Mouse (Mus musculus): ENCODE results near the gene Golga7b.

Golga7b gene

DNA sequence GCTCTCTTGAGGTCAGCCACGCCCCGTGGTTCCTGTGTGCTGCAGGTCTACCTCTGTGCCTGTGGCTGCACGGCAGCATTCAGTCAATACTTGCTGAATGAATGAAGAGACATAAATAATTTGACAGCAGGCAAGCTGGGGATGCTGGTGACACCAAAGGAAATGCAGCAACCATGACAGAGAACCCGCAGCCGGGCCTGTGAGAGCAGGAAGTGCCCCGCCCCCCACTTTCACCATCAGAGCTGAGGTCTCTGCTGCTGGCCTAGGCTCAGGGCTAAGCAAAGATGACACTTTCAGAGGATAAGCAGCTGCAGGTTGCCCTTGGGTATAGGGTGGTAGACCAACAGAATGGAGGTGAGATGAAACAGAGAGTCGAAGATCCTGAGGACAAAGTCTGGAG, 58.8 kb downstream of the Golga7b start:
- peak; percentile 28 for DNase-seq

DNA sequence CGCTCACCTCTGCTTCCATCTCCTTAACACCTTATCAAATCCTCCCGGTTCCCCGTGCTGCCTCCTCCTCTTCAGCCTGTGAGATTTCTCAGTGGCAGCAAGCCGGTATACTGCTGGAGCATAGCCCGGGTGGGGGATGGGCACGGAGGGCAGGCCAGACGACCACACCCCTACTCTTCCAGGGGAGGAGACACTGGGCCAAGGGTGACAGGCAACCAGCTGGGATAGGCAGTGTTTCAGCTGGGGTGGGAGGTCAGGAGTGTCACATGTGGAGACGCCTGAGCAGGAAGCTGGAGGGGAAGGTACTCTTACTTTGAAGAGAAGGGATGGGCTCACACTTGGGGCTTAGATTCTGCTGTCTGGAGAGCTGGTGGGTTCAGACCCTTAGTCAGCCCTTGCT, 59.6 kb downstream of the Golga7b start:
- DNase-seq, result peak; percentile 14

DNA sequence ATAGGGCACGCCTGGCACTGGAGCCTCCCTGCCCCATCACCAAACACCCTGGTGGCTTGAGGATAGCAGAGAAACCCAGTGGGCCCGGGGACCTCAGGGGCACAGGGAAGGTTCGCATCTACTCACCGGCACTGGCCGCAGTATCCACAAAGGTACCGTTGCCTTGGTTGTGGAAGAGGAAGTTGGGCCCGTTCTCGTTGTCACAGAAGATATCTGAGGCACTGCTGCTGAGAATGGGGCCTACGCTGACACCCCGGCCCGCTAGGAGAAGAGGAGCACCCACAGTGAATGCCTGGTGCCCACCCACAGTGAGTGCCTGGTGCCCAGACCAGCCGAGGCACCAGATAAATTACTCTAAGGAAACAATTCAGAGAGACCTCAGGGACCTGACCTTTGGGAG, 61.6 kb downstream of the Golga7b start:
- DNase-seq, result no peak

DNA sequence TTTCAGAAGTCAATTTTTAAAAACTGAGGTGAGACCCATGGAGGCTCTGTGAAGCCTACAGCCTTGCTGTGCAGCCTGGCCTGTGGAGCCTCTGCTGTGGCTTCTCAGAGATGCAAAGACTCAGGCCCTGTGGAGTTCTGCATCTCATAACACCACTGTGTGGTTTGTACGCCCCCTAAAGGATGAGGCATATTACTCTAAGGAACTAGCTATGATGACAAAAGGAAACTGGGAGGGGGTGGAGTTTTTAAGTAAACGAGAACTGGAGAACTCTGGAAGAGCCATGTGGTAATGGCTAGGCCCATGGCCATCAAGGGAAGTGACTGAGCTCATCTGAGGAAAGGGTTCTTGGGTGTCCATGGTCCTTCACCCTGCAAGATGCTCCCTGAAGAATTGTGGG, 64.0 kb downstream of the Golga7b start:
- no peak for DNase-seq

DNA sequence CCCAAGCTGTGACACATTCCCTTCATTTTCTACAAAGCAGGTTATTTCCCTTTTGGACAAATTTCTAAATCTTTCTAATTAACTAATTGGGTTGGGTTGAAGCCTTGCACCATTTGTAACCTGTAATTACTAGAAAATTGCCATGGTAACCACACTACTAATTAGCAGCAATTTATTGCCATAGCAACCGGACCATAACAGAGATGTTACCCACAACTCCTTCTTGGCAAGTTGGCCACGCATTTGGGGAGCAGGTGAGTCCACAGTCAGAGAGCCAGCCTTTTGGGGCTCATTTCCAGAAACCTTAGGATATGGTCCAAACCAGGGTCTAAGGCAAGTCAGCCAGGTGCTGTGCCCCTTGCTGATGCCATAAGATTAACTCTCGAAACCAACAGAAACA, 64.8 kb downstream of the Golga7b start:
- no peak for DNase-seq

DNA sequence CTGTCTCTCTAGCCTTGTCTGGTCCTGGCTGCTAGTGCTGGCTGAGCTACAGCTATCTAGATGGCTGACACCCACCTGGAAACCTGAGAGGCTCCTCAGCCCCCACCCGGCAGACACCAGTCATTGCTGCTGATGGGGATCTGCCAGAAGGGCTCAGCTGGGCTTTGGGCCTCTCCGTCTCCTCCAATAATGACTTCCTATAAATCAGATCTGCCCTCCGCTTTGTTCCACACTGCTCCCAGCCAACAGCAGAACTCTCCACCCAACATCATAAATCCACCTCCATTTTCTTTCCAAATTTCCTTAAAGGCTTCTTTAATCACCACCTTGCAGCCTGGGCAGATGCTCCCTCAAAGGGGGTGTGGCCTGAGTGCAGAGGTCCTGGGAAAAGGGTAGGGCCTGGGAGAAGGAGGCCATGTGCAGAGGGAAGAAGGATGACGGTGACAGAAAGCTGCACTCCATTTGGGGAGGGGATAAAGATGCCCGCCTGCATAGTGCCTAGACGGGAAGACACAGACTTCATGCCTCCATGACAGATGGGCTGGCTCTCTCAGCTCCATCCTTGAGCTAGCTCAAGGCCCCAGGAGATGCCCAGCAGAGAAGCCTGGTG, 67.8 kb downstream of the Golga7b start:
- no peak for DNase-seq

DNA sequence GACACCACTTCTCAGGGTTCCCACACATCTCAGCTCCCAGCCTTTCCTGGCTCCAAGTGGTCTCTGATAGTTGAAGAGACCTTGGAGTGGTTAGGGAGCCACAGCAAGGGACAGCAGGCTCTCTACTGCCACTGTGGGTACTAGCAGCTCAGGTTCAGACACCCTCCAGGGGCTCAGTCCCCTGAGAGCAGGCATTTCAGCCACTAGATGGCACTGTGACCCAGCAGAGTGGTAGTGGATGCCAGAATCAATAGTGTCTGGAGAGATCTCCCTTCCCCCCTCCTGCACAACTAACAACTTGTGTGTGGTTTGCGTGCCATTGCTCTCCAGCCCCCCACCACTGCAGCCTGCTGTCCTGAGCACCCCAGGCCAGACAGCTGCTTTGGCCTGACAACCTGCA, 68.5 kb downstream of the Golga7b start:
- DNase-seq, result peak; percentile 66

DNA sequence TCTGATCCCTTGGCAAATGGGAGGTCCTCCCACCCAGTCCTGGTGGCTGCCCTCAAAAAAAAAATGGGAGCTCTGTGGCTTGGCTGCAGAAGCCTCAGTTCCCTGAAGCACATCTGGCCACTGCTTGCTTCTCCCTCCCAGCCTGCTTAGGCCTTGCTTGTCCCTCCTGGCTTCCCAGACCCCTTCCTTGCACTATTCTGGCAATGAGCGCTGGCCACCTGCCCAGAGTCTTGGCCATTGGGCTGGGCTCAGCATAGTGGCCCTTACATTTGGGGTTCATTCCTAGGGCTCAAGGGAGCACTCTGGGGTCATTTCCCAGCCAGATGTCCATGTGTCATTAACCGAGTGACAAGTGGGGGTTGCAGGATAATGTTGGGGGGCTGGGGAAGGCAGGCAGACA, 69.2 kb downstream of the Golga7b start:
- no peak for DNase-seq

DNA sequence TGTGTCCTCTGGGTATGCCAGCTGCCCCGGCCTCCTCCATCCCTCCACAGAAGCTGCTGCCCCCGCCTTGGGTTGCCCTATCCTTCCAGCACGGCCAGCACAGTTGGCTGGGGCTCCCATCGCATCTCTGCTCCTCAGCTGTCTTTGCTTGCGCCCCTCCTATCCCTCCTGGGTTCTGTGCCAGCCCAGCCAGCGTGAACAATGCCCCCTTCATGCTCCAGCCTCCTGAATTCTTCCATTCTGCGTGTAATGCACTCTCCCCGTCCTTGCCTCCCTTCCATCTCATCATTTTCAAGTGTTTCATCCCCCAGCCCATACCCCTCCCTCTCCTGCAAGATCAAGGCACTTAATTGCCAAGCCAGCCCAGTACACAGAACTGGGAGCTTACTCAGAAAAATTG, 69.6 kb downstream of the Golga7b start:
- no peak for DNase-seq

DNA sequence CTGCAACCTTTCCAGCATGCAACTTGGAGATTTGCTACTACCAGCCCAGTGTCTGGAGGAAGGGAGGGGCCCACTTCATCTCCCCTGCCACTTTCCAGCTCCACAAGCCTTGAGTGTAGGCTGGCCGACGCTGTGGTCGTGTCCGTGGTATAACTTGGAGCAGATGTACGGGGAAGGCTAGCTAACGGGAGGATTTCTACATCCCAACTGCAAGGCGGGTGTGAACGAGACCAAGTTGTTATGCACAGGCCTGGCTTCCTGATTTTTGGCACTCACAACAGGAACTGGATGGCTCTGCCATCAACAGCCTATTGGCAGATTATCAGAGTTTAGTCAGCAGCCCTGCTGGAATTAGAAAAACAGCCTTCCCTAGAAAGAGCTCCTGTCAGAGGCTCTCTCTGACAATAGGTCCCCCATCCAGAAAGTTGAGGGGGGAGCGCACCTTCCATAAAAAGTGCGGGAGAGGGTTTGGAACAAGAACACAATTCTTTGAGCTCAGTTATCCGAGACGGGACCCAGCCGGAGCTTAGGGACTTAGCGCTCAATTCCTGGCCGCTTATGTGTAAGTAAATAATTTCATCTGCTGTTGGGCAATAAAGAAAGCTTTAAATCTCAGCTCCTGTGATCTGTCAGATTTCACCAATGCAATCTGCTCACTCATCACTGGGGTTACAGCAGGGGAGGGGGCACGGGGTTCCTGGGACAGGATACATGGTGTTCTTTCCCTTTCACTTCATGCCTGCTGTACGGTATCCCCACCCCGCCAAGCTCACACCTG, 70.5 kb downstream of the Golga7b start:
- DNase-seq, result no peak
